Mouse (Mus musculus) neural tube, embryonic 14.5 days (tissue): ENCODE results near the gene Plscr5. TPM values are rescaled to one million over a fixed set of nuclear protein-coding genes. Genes with fewer than 3 reads are reported as not detected.
"Not testable (repeated sequence)": the region's sequence is repeated elsewhere in the genome, so short reads cannot be mapped to it uniquely, and the experiment has no call there.

Experiments
- ATAC-seq: fragments of 200-750 bp; cut with Nextera tagmentation; 2 replicates; pipeline ENCODE4 v1.8.0; 2017; ENCODE audit warnings: low read depth, mild to moderate bottlenecking, moderate TSS enrichment, moderate library complexity
- H3K27ac ChIP-seq: fragments of 300-500 bp; sonication (generic); 2 replicates; pipeline ENCODE4 v1.5.1; 2014; ENCODE audit warnings: low read depth, mild to moderate bottlenecking, control low read depth, low read length, moderate library complexity, mixed read lengths
- H3K27me3 ChIP-seq: fragments of 300-500 bp; sonication (generic); 2 replicates; pipeline ENCODE4 v1.6.1; 2014; ENCODE audit warnings: low read length; ENCODE audit not compliant: control insufficient read depth, insufficient read depth
- H3K36me3 ChIP-seq: fragments of 300-500 bp; sonication (generic); 2 replicates; pipeline ENCODE4 v1.6.1; 2014; ENCODE audit warnings: low read length, mixed read lengths; ENCODE audit not compliant: control insufficient read depth, insufficient read depth
- H3K4me1 ChIP-seq: fragments of 300-500 bp; sonication (generic); 2 replicates; pipeline ENCODE4 v1.6.1; 2014; ENCODE audit warnings: low read length; ENCODE audit not compliant: control insufficient read depth, insufficient read depth
- H3K4me2 ChIP-seq: fragments of 300-500 bp; sonication (generic); 2 replicates; pipeline ENCODE4 v1.6.1; 2014; ENCODE audit warnings: mild to moderate bottlenecking, low read depth, low read length, control low read depth
- H3K4me3 ChIP-seq: fragments of 300-500 bp; sonication (generic); 2 replicates; pipeline ENCODE4 v1.5.1; 2014; ENCODE audit warnings: low read depth, low read length, control low read depth, mixed read lengths
- H3K9ac ChIP-seq: fragments of 300-500 bp; sonication (generic); replicated peaks from 2 replicates; pipeline ENCODE4 v1.6.1; 2014; ENCODE audit warnings: low read depth, mild to moderate bottlenecking, control low read depth, low read length, mixed read lengths
- H3K9me3 ChIP-seq: fragments of 300-500 bp; sonication (generic); 2 replicates; pipeline ENCODE4 v1.6.1; 2016; ENCODE audit warnings: low read length; ENCODE audit not compliant: control insufficient read depth
- WGBS: fragments of 180-500 bp; shearing (Covaris S2); extraction: QIAGEN DNeasy Blood & Tissue Kit; methylation state at CpG from one replicate; pipeline ENCODE4 v1.1.7; 2014; 5-methylcytosine and 5-hydroxymethylcytosine counted together
- polyA plus RNA-seq: library from polyadenylated mRNA; unstranded; fragments of >200 nt; fragmentation: Nextera tagmentation; extraction: Ambion mirVana; gene quantifications from 2 replicates; pipeline ENCODE4 v1.2.1, GENCODE M21; 2014

Gene Plscr5
- 1.4 and 1.8 TPM in 2 replicates for polyA plus RNA-seq

GRCm38 (mm10) chr9:92192636-92193035 is at the start of gene Plscr5:
Gene Plscr5 (plus strand): TSS chr9:92192936.
- WGBS, result 79% methylated on average over 9 of the region's 9 CpGs
- not testable (repeated sequence) for H3K9ac ChIP-seq, ATAC-seq, H3K36me3 ChIP-seq, H3K27me3 ChIP-seq, H3K9me3 ChIP-seq, H3K4me2 ChIP-seq, H3K4me3 ChIP-seq, H3K27ac ChIP-seq, H3K4me1 ChIP-seq

DNA sequence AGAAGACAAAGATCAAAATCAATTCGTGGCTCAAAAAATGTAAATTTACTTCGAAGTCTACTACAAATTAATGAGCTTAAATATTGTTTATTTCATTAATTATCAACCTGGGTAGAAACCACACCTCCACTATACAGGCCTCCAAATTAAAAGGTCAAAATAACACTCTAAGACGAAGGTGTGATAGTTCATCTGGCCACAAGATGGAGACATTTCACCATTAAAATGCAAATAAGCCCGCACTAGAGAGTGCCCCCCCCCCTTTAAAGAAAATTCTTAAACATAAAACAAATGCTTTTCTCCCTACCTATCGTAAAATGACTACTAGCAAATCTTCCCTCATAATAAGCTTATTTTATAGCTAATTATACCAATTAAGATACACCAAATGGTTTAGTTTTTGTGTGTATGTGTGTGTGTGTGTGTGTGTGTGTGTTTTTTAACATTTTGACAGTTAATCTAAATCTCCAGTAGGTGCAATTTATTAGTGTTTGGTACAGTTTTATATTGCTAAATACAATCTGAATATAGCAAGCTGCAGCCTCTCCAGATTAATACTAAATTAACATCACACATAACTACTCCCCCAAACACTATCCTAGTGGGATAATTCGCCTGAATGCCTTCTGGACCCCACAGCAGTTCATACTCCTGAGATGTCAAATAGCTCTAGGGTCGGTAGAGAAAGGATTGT is 45.0 kb upstream of the Plscr5 start:
- ATAC-seq, result peak; percentile 86
- no peaks in the 10 kb centered on the region for H3K27me3 ChIP-seq
- 20% methylated on average over 7 of the region's 7 CpGs for WGBS

DNA sequence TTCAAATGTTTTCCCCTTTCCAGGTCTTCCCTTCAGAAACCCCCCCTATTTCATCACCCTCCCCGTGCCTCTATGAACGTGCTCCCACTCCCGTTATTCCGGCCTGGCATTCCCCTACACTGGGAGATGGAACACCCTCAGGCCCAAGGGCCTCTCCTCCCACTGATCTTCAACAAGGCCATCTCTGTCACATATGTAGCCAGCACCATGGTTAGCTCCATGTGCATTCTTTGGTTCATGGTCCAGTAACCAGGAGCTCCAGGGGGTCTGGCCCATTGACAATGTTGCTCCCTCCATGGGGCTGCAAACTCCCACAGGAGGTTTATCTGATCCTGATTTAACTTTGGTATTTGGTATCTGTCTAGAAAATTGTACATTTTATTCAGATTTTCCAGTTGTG is 30.5 kb upstream of the Plscr5 start:
- no peak overlapping the region for H3K4me3 ChIP-seq
- no peak for ATAC-seq
- H3K27me3 ChIP-seq, result no peaks in the 10 kb centered on the region
- WGBS, result 56% methylated on average over 4 of the region's 4 CpGs
- H3K27ac ChIP-seq, result no peak overlapping the region
- no peaks in the 10 kb centered on the region for H3K9me3 ChIP-seq
- H3K4me1 ChIP-seq, result no peaks in the 10 kb centered on the region
- H3K4me2 ChIP-seq, result no peak overlapping the region
- no peak overlapping the region for H3K9ac ChIP-seq
- no peaks in the 10 kb centered on the region for H3K36me3 ChIP-seq

More for the DNA sequence above, 45.0 kb upstream of the Plscr5 start:
- no peak overlapping the region for H3K9ac ChIP-seq
- H3K4me3 ChIP-seq, result no peak overlapping the region
- H3K27ac ChIP-seq, result no peak overlapping the region
- no peaks in the 10 kb centered on the region for H3K4me1 ChIP-seq
- H3K4me2 ChIP-seq, result no peak overlapping the region
- no peaks in the 10 kb centered on the region for H3K9me3 ChIP-seq
- no peaks in the 10 kb centered on the region for H3K36me3 ChIP-seq

GRCm38 (mm10) chr9:92173318-92173985 is 19.3 kb upstream of the Plscr5 start:
- 90% methylated on average over 3 of the region's 3 CpGs for WGBS
- Histone ChIP-seq H3K27me3 (no peaks in the 10 kb centered on the region), H3K9ac (no peak overlapping the region), H3K36me3 (no peaks in the 10 kb centered on the region), H3K4me3 (no peak overlapping the region), H3K4me1 (peaks cover 9% of the 10 kb centered on the region; the same call in 1 of the 2 replicates), H3K27ac (no peak overlapping the region), H3K9me3 (no peaks in the 10 kb centered on the region), H3K4me2 (no peak overlapping the region)
- ATAC-seq, result peak; percentile 55

DNA sequence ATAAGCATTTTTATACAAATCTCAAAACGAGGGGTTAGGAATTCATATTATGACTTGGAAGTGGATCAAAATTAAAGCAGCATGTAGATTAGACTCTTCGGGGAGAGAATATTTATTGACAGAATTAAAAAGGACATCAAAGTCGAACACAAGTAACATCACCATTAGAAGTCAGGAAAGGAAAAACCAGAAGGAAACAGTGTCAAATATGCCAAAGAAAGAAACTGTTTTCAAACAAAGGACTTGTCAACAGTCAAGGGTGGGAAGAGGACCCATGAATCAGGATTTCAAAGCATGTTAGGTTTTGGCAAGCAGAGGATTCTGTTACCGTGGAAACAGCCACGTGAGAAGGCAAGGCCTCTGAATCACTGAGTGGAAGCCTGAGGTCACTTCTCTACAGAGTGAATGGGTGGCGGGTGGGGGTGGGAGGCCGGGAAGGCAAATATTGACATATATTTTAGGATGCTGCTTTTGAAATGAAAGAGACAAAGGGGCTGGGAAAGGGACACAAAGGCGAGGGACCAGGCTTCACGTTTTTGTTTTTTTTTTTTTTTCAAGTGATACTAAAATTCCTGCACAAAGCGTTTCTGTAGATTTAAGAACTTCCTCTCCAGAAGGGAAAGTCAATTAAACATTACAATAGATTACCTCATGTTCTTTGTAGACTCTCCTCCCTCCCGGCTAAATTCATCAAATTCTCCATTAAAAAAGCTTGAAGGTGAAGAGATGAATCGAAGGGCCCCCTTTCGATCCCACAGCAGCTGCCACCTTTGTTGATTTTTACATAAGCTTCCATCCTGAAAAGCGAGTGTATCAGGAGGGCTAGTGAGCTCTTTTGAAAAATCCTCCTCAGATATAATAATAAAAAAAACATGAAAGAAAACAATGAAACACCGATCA is 18.3 kb upstream of the Plscr5 start:
- peaks cover 9% of the 10 kb centered on the region; the same call in 1 of the 2 replicates for H3K4me1 ChIP-seq

DNA sequence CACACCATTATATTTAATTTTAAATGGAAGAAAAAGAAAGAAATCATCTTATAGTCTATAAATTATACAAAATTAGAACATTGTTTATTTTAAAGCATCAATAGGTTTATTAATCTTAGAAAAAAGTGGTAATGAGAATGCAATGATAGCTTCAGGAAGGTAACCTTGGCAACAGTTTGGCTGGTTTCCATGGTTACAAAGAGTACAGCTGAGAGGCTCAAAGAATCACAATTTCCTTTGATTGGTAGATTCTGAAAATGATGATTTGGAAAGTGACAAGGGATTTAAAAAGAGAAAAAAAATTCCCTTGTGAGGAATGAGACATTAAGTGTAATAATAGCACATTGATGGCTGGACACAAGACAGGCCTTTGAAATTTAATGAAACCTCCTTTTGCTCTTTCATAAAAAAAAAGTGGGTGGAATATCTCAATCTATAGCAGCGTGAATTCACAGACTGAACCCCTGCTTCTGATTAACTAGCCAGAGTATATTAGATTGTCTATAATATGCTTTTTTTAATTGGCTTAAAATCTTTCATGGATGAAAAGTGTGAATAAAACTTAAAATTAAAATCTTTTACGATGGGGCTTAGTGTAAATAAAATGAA is 13.8 kb upstream of the Plscr5 start:
- ATAC-seq, result no peak; the same call in 1 of the 2 replicates
- Histone ChIP-seq H3K4me3 (no peak overlapping the region), H3K27ac (no peak overlapping the region)

More for the DNA sequence above, 18.3 kb upstream of the Plscr5 start:
- no peak overlapping the region for H3K4me3 ChIP-seq
- H3K27ac ChIP-seq, result peak overlapping the region; percentile 18; the same call in 1 of the 2 replicates
- ATAC-seq, result peak; percentile 85; the same call in 1 of the 2 replicates
- H3K36me3 ChIP-seq, result no peaks in the 10 kb centered on the region
- H3K4me2 ChIP-seq, result peak overlapping the region; percentile 7; the same call in 1 of the 2 replicates
- H3K9me3 ChIP-seq, result no peaks in the 10 kb centered on the region
- WGBS, result 19% methylated on average over 15 of the region's 15 CpGs
- no peak overlapping the region for H3K9ac ChIP-seq
- H3K27me3 ChIP-seq, result no peaks in the 10 kb centered on the region

GRCm38 (mm10) chr9:92191295-92191694 is 1.4 kb upstream of the Plscr5 start:
- Histone ChIP-seq H3K4me2 (no peak overlapping the region), H3K9ac (no peak overlapping the region), H3K4me3 (no peak overlapping the region), H3K27ac (no peak overlapping the region), H3K36me3 (no peaks in the 10 kb centered on the region), H3K27me3 (no peaks in the 10 kb centered on the region), H3K9me3 (no peaks in the 10 kb centered on the region), H3K4me1 (no peaks in the 10 kb centered on the region)
- no peak for ATAC-seq
- 84% methylated on average over 2 of the region's 2 CpGs for WGBS

More for the DNA sequence above, 13.8 kb upstream of the Plscr5 start:
- Histone ChIP-seq H3K9ac (no peak overlapping the region), H3K4me1 (peaks cover 6% of the 10 kb centered on the region; the same call in 1 of the 2 replicates), H3K9me3 (no peaks in the 10 kb centered on the region), H3K27me3 (no peaks in the 10 kb centered on the region), H3K36me3 (no peaks in the 10 kb centered on the region), H3K4me2 (no peak overlapping the region)
- WGBS, result 58% methylated on average over 2 of the region's 2 CpGs

- Histone ChIP-seq H3K36me3 (no peaks in the 10 kb centered on the region), H3K9ac (no peak overlapping the region), H3K27ac (no peak overlapping the region), H3K4me2 (no peak overlapping the region), H3K4me3 (no peak overlapping the region), H3K4me1 (no peaks in the 10 kb centered on the region), H3K9me3 (no peaks in the 10 kb centered on the region), H3K27me3 (no peaks in the 10 kb centered on the region)
- no peak for ATAC-seq
- WGBS, result 70% methylated on average over 3 of the region's 3 CpGs
These were observed 5.7 kb downstream of the Plscr5 start for GRCm38 (mm10) chr9:92198408-92198807.
